In genomic region chr11:78851216-78851870, GRCm38 (mm10) we compare ENCODE assay signal across 26 mouse cellular contexts. TPM values are rescaled to one million over a fixed set of nuclear protein-coding genes. Genes with fewer than 3 reads are reported as not detected.
DNase-seq lines count a peak whose midpoint lies in the region; ATAC-seq and TF ChIP-seq lines count a peak whose summit lies in the region.
"Had no signal": no experiment of that assay in that cellular context is flagged by ENCODE, and none has a peak within 500 bp of the region (broad histone marks: within the 10 kb centered on the region; RNA-seq: fewer than 3 reads in every experiment).

No protein-coding gene starts in this region.

- H3K9ac ChIP-seq in heart, embryonic 15.5 days: no peak overlapping the region
- H3K9ac ChIP-seq in intestine, embryonic 16.5 days (ENCODE audit: low read depth, low read length): no peak overlapping the region
- H3K9ac ChIP-seq in lung, postnatal 0 days (replicated peaks; ENCODE audit: low read depth): no peak overlapping the region
- H3K9ac ChIP-seq: embryonic facial prominence, embryonic 13.5 days; forebrain, postnatal 0 days; heart, embryonic 13.5 days; liver, postnatal 0 days; midbrain, embryonic 12.5 days had no signal

- H3K4me1 ChIP-seq in heart, embryonic 15.5 days (replicated peaks): no peaks in the 10 kb centered on the region
- H3K4me1 ChIP-seq in heart, embryonic 10.5 days: peaks cover 7% of the 10 kb centered on the region; the same call in 1 of the 2 replicates
- H3K4me1 ChIP-seq in E14TG2a.4 (replicated peaks; ENCODE audit: low read depth, low read length): peaks cover 21% of the 10 kb centered on the region
- H3K4me1 ChIP-seq in intestine, embryonic 16.5 days (ENCODE audit: control insufficient read depth, insufficient read depth, low read length): peaks cover 13% of the 10 kb centered on the region; the same call in 1 of the 2 replicates
- no peaks in the 10 kb centered on the region for H3K4me1 ChIP-seq in lung, postnatal 0 days (ENCODE audit: insufficient read depth, low read depth, low read length)
- H3K4me1 ChIP-seq: embryonic facial prominence, embryonic 13.5 days; heart, embryonic 13.5 days had no signal

- no peaks in the 10 kb centered on the region for H3K36me3 ChIP-seq in heart, embryonic 15.5 days
- no peaks in the 10 kb centered on the region for H3K36me3 ChIP-seq in heart, embryonic 10.5 days
- no peaks in the 10 kb centered on the region for H3K36me3 ChIP-seq in E14TG2a.4 (ENCODE audit: insufficient read depth, low read length)
- H3K36me3 ChIP-seq in intestine, embryonic 16.5 days (ENCODE audit: control insufficient read depth, insufficient read depth, low read length): no peaks in the 10 kb centered on the region
- H3K36me3 ChIP-seq in lung, postnatal 0 days (ENCODE audit: insufficient read depth, low read length): no peaks in the 10 kb centered on the region
- H3K36me3 ChIP-seq: embryonic facial prominence, embryonic 13.5 days; heart, embryonic 13.5 days; midbrain, embryonic 12.5 days had no signal

- H3K4me2 ChIP-seq in heart, embryonic 15.5 days: no peak overlapping the region
- H3K4me2 ChIP-seq in intestine, embryonic 16.5 days (ENCODE audit: low read depth, low read length): no peak overlapping the region
- H3K4me2 ChIP-seq in lung, postnatal 0 days (replicated peaks; ENCODE audit: low read depth, low read length): no peak overlapping the region
- H3K4me2 ChIP-seq: embryonic facial prominence, embryonic 13.5 days; heart, embryonic 13.5 days; midbrain, embryonic 12.5 days had no signal

- no peak overlapping the region for H3K4me3 ChIP-seq in heart, embryonic 15.5 days
- H3K4me3 ChIP-seq in heart, embryonic 10.5 days: no peak overlapping the region
- 0 out of 2 replicates have a peak overlapping the region, but pooled peaks have one; percentile 7 for H3K4me3 ChIP-seq in E14TG2a.4 (replicated peaks; ENCODE audit: low read length)
- H3K4me3 ChIP-seq in intestine, embryonic 16.5 days (ENCODE audit: low read length): no peak overlapping the region
- H3K4me3 ChIP-seq in lung, postnatal 0 days (ENCODE audit: low read depth, low read length): no peak overlapping the region
- H3K4me3 ChIP-seq: embryonic facial prominence, embryonic 13.5 days; erythroblast, embryonic 14.5 days; heart, embryonic 13.5 days; midbrain, embryonic 12.5 days had no signal

- H3K27me3 ChIP-seq in heart, embryonic 15.5 days: no peaks in the 10 kb centered on the region
- 0 out of 2 replicates have a peak, but pooled peaks cover 8% of the 10 kb centered on the region for H3K27me3 ChIP-seq in heart, embryonic 10.5 days (ENCODE audit: insufficient read depth, poor library complexity, severe bottlenecking)
- peaks cover 2% of the 10 kb centered on the region; the same call in 1 of the 2 replicates for H3K27me3 ChIP-seq in E14TG2a.4 (ENCODE audit: insufficient read depth, low read length)
- H3K27me3 ChIP-seq in intestine, embryonic 16.5 days (replicated peaks; ENCODE audit: control insufficient read depth, insufficient read depth, low read length): no peaks in the 10 kb centered on the region
- H3K27me3 ChIP-seq in lung, postnatal 0 days (replicated peaks; ENCODE audit: insufficient read depth, low read length): no peaks in the 10 kb centered on the region
- H3K27me3 ChIP-seq: embryonic facial prominence, embryonic 13.5 days; midbrain, embryonic 12.5 days; Patski had no signal

- no peak for TF ChIP-seq EP300 in lung, postnatal 0 days (IDR thresholded peaks at IDR 0.05)

- WGBS in heart, embryonic 15.5 days: 49% methylated on average over 9 of the region's 9 CpGs
- 37% methylated on average over 9 of the region's 9 CpGs for WGBS in heart, embryonic 10.5 days
- WGBS in intestine, embryonic 16.5 days: 42% methylated on average over 9 of the region's 9 CpGs
- 40% methylated on average over 9 of the region's 9 CpGs for WGBS in lung, postnatal 0 days

- H3K9me3 ChIP-seq in heart, embryonic 15.5 days (replicated peaks): no peaks in the 10 kb centered on the region
- no peaks in the 10 kb centered on the region for H3K9me3 ChIP-seq in heart, embryonic 10.5 days
- no peaks in the 10 kb centered on the region for H3K9me3 ChIP-seq in E14TG2a.4 (ENCODE audit: low read length)
- H3K9me3 ChIP-seq in intestine, embryonic 16.5 days (ENCODE audit: control insufficient read depth, low read length): no peaks in the 10 kb centered on the region
- H3K9me3 ChIP-seq in lung, postnatal 0 days (ENCODE audit: low read length): no peaks in the 10 kb centered on the region
- H3K9me3 ChIP-seq: embryonic facial prominence, embryonic 13.5 days; heart, embryonic 13.5 days; midbrain, embryonic 12.5 days had no signal

- peak overlapping the region; percentile 57; the same call in 1 of the 2 replicates for H3K27ac ChIP-seq in heart, embryonic 15.5 days
- H3K27ac ChIP-seq in heart, embryonic 10.5 days: no peak overlapping the region
- H3K27ac ChIP-seq in intestine, embryonic 16.5 days (ENCODE audit: low read length): no peak overlapping the region
- H3K27ac ChIP-seq in lung, postnatal 0 days (ENCODE audit: low read length): no peak overlapping the region
- H3K27ac ChIP-seq: embryonic facial prominence, embryonic 13.5 days; heart, embryonic 13.5 days; hindbrain, postnatal 0 days; kidney, postnatal 0 days; midbrain, embryonic 12.5 days had no signal

- no peak for TF ChIP-seq CTCF in E14TG2a.4 (conservative IDR thresholded peaks at IDR 0.05; ENCODE audit: low read length)
- TF ChIP-seq CTCF in lung, postnatal 0 days (IDR thresholded peaks at IDR 0.05): no peak

- no peak for ATAC-seq in heart, embryonic 15.5 days (replicated peaks; ENCODE audit: insufficient number of reproducible peaks, insufficient read depth, low FRiP score, low read depth)
- peak; percentile 73 for ATAC-seq in intestine, embryonic 16.5 days
- ATAC-seq in lung, postnatal 0 days: no peak
- ATAC-seq: CD4-positive, CD25-positive, alpha-beta regulatory T cell, adult 4 months; forebrain, postnatal 0 days; hindbrain, postnatal 0 days; liver, postnatal 0 days; Patski had no signal

- no peak for DNase-seq in heart, embryonic 10.5 days (ENCODE audit: low spot score)
- DNase-seq in thymus, postnatal 10 days (ENCODE audit: low spot score in 2 of 2): peak; percentile 64 to 77
- DNase-seq in lung, postnatal 0 days (ENCODE audit: low spot score): no peak
- no peak for DNase-seq in adrenal gland, postnatal 36 days
- DNase-seq in right cerebral cortex, postnatal 4 days: no peak
- DNase-seq: adrenal gland, adult 2 months; cerebellum, adult 11-12 months; cerebellum, postnatal 10 days; forebrain, postnatal 0 days; gastrocnemius, postnatal 14 days; heart, adult 11 months; kidney, adult 18-20 months; liver, postnatal 0 days; lung, postnatal 10 days; right cerebral cortex, postnatal 14 days had no signal

RNA-seq across cellular contexts. Expression of gene Lyrm9, which starts 25.0 kb away (rescaled TPM):
- 26.9 and 37.9 TPM in 2 replicates for polyA plus RNA-seq in heart, embryonic 15.5 days (2015; fragmentation: Nextera tagmentation; extraction: Ambion mirVana)
- 25.9 and 36.8 TPM in 2 replicates for polyA plus RNA-seq in heart, embryonic 10.5 days (2016; fragmentation: Nextera tagmentation; extraction: Ambion mirVana)
- 20.7 and 21.9 TPM in 2 replicates for polyA plus RNA-seq in intestine, embryonic 16.5 days (2015; fragmentation: Nextera tagmentation; extraction: Ambion mirVana)
- 5.7 and 9.3 TPM in 2 replicates for polyA plus RNA-seq in lung, postnatal 0 days (2015; fragmentation: Nextera tagmentation; extraction: Ambion mirVana)
- 10 to 100 TPM; 36.7 to 55.7 TPM for total RNA-seq in adrenal gland, postnatal 36 days (2021)

Comparison
In these comparisons a context has a peak if more than half of its experiments do, and no peak if none do; other contexts are left out.
1. DNase-seq: peak in thymus, postnatal 10 days (2 of 2); none in heart, embryonic 10.5 days (single experiment), lung, postnatal 0 days (single experiment), adrenal gland, postnatal 36 days (0 of 2) and right cerebral cortex, postnatal 4 days (single experiment).